Mouse (Mus musculus) brain, adult 2 months (tissue): ENCODE data around the gene Olfr889.
"Not testable (repeated sequence)": the region's sequence is repeated elsewhere in the genome, so short reads cannot be mapped to it uniquely, and the experiment has no call there.

Experiments
- DNase-seq: peaks from one replicate; pipeline ENCODE4 v3.0.0; 2011; ENCODE audit warnings: low read depth, low spot score

Gene Olfr889

DNA sequence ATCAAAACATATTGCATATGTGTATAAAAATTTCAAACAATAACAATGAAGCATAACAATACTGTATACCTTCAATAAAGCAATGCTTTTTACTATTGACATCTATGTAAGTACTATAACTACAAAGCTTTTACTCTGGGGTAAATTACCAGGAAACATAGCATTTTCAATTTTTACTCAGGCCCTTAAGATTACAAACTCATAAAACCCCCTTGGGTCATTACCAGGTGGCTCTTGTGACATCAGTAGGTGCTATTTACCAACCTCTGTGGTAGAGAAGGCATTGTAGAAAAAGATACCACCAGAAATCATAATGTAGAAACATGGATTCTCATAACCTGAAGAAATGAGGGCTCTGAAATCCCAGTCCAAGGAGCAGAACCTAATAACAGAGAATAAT is at the start of gene Olfr889:
Olfr889 (plus strand) TSS at position 301 of the 400 bp plus-strand sequence.
- no peak for DNase-seq

DNA sequence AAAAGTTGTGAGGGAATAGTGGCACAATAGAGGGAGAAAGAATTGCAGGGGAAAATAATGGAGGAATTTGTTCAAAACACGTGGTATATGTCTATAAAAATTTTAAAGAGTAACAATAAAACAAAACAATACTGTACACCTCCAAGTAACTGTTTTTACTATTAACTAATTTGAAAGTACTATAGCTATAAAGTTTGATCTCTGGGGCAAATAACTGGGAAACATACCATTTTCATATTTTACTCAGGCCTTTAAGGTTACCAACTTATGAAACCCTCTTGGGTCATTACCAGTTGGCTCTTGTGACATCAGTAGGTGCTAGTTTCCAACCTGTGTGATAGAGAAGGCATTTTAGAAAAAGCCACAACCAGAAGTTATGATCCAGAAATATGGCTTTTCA is 31.2 kb upstream of the Olfr889 start, which contains the start of gene Olfr887:
Olfr887 (plus strand) TSS at position 301 of the 400 bp plus-strand sequence.
- DNase-seq, result no peak

DNA sequence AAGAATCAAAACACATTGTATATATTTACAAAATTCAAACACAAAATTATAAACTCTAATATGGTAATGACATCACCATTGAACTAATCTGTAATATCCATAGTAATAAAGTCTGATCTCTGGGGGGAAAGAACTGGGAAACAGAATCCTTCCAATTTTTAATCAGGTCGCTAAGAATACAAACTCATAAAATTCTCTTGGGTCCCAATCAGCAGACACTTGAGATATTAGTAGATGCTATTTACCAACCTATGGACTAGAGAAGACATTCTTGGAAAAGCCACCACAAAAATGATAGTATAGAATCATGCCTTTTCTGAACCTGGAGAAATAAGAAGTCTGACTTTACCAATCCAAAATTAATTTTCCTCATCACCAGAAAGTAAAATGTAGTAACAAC is 7.2 kb upstream of the Olfr889 start, which contains the start of gene Olfr888:
Olfr888 (plus strand) TSS at position 301 of the 400 bp plus-strand sequence.
- DNase-seq, result no peak

DNA sequence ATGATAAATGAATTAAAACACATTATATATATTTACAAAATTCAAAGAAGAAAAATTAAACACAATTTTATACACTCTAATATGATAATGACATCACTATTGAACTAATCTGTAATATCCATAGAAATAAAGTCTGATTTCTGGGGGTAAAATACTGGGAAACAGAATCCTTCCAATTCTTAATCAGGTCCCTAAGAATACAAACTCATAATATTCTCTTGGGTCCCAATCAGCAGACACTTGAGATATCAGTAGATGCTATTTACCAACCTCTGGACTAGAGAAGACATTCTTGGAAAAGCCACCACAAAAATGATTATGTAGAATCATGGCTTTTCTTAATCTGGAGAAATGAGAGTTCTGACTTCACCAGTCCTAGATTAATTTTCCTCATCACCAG is 27.2 kb downstream of the Olfr889 start, which contains the start of gene Olfr890:
Olfr890 (plus strand) TSS at position 301 of the 400 bp plus-strand sequence.
- DNase-seq, result no peak

DNA sequence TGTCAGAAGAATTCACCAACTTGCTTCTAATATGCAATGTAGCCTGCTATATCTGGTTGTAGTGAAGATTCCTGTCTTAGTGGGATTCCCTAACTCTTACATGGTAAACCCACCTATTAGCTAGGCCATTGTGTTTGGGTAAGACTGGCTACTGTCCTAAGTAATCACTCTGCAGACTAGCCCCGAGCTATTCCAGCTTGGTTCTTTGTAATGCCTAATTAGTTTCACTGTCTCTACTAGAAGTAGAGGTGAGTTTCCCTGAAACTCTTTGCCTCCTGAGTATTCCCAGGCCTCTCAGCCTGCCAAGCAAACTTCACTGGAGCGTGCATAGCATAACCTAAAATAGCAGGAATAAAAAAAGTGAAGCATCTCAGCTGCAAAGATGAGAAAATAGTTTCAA is 53.3 kb downstream of the Olfr889 start:
- DNase-seq, result not testable (repeated sequence)
